Mouse (Mus musculus): ENCODE data around the gene Nrtn.

Nrtn gene

DNA sequence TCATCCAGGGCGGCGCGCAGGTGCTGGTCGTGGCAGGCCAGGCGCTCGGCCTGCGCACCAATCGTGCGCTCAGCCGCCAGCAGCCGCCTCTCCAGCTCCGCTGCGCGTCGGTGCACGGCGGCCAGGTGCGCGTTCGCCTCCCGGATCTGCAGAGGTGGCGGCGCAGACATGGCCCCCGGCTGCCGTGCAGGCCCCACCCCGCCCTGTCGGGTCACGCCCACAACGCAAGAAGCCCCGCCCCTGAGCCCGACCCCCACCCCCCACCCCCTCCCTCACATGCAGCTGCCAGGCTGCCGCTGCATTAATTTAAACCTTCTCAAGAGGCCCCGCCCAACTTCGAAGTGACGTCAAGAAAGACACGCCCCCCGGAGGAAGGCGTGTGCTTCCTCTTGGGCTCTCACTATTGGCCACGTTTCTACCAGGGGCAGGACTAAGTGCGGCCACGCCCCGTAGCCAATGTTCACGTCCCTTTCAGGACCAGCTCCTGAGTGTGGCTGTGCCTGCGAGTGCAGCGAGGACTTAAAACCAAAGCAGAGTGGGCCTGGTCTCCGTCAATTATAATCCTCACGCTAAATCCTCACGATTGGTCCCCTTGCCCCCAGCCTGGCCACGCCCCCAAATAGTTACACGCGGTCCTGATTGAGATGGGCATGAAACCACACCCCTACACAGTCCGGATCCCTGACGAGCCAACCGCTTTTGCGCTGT lies 40.5 kb downstream of the Nrtn start:
- peak; percentile 93 for DNase-seq

DNA sequence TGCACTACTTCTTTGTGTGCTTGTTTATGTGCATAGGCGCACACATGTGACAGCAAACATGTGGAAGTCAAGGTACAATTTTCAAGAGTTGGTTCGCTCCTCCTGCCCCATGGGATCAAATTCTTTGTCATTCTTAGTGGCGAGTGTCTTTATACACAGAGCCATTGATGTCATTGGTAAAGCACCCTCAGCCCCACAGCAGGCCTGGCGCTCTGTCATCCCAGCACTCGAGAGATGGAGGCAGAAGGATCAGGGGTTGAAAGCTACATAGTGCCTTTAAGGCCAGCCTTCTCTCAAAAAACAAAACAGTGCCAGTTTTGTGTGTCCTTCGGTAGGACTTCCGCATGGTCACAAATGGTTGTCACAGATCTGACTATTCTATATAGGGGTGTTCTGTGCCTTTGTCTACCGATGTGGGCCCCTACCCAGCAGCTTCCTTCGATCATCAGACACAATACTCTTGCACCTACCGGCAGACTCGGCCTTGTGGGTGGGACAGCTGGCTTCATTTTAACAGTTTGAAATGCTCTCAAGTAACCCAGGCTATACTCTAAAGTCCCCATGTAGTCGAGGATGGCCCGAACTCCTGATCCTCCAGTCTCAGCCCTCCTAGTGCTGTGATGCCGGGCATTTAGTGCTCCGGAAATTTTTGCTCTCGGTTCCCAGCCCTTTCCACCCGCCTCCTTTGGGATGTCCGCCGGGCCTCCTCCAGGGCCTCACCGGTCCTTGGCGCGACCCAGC lies 41.2 kb downstream of the Nrtn start:
- no peak for DNase-seq

DNA sequence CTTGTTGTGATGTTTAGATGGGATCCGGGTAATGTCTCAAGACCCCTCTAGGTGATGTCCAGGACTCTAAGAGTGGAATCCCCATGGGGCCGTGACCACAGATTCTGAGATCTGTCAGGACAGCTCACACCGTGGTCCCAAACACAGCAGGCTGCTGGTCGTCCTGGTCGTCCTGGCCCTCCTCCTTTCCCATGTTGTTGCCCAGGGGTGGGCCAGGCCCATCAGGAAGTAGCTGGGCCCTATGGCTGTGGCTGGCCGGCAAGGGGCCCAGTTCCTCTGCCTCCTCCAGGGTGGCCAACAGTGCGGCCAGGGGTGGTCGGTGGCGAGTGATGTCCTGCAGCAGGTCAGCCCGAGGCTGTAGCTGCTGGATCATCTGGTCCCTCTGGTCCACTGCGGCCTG lies 42.0 kb downstream of the Nrtn start:
- no peak for DNase-seq

DNA sequence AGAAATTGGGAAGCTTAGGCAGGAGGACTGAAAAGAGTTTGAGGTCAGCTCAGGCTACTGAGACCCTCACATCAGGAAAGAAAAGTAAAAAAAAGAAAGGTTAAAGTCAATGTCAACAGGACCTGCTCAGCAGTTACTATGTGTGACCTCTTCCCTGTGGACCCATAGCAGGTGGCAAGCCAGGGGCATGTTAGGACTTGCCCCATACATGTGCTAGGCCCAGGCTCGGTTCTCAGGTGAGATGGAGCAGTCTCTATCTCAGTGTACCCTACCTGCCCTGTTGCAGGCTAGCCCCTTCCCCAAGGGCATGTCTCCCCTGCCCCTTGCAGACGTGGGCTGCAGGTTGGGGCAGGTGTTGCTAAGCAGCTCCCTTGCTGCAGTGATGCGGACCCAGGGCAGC lies 47.6 kb downstream of the Nrtn start:
- DNase-seq = no peak

DNA sequence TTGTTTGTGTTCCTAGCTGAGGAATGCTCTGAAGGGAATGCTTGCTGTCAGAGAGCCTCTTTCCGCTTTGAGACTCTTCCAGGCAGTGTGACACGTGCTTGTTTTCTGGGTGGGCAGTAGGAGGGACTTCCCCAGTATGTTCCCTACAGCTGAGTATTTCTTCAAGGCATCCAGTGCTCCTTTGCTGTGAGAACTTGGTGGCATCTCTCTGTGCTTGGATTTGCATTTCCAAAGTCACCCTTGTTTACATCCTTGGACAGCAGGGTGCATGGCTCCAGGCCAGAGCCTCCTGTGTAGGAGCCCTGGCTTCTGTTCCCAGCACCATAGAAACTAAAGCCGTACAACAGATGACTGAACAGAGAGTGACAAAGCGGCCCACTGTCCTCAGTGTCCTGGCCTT lies 48.6 kb downstream of the Nrtn start:
- no peak for DNase-seq

DNA sequence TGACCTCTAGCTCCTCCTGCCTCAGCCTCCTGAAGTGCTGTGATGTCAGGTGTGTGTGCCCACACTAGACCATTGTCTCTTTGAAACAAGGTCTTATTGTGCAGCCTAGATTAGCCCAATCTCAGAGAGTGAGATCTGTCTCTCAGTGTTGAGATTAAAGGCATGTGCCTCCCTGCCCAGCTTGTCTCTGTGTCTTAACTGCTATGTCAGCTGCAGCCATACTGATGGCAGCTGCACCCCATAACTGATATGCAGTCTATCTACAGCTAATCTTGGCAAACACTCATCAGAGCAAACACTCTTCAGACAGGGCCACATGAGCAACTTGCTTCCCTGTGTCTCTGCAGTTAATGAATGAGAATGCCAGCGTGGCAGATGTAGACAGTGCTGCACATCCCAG lies 50.8 kb downstream of the Nrtn start:
- DNase-seq = no peak

DNA sequence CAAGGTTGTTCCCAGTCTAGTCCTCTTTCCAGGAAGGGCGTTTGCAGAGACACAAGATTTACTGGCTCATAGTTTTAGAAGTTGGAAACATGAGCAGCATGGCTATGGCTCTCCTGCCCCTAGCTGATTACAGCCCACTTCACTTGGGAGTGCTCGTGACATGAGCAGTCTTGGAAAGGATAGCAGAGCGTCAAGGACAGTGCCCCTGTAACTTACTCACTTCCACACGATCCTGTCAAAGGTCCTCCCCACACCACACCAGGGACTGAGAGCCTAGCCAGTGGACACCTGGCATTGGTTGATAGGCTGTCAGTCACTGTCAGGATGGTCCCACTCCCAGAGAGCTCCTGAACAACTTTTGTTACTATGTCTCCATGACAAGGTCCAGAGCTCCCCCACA lies 54.3 kb downstream of the Nrtn start:
- no peak for DNase-seq
